Mouse (Mus musculus) embryonic fibroblast, embryonic 13.5 days (primary cell): Measurements from ENCODE around the gene Fbxo9.

Experiments
- CTCF ChIP-seq: IDR thresholded peaks from 2 replicates; pipeline ENCODE4 v1.5.1; 2011; ENCODE audit warnings: mild to moderate bottlenecking, control low read depth, low read length, moderate library complexity, borderline replicate concordance; ENCODE audit not compliant: insufficient read depth
- POLR2A ChIP-seq: IDR thresholded peaks from 2 replicates; pipeline ENCODE4 v1.6.1; 2011; ENCODE audit warnings: low read depth, mild to moderate bottlenecking, control low read depth, low read length, moderate library complexity

GRCm38 (mm10) chr9:78064121-78064520 lies 44.7 kb downstream of the Fbxo9 start:
- TF ChIP-seq POLR2A: no peak
- no peak for TF ChIP-seq CTCF
